Mouse (Mus musculus) ES-Bruce4 (cell line): ENCODE measurements around the gene Kcna7. TPM values are rescaled to one million over a fixed set of nuclear protein-coding genes. Genes with fewer than 3 reads are reported as not detected.
A peak's percentile ranks its signal among the peaks of the same experiment; 100 is the strongest.

Source experiments
- H3K27ac ChIP-seq: 2 replicates; pipeline ENCODE4 v1.5.1; 2012; ENCODE audit warnings: low read length, inconsistent platforms; ENCODE audit not compliant: insufficient read depth
- H3K27me3 ChIP-seq: 2 replicates; pipeline ENCODE4 v1.6.1; 2012; ENCODE audit warnings: mild to moderate bottlenecking, low read length, inconsistent platforms; ENCODE audit not compliant: control insufficient read depth, poor library complexity, insufficient read depth, severe bottlenecking
- H3K36me3 ChIP-seq: 2 replicates; pipeline ENCODE4 v1.6.1; 2012; ENCODE audit warnings: inconsistent platforms, mild to moderate bottlenecking, low read length, moderate library complexity; ENCODE audit not compliant: control insufficient read depth, poor library complexity, insufficient read depth, severe bottlenecking
- H3K4me1 ChIP-seq: one replicate; pipeline ENCODE4 v1.8.1; 2011; ENCODE audit warnings: low read length; ENCODE audit not compliant: control insufficient read depth, insufficient read depth
- H3K4me3 ChIP-seq: 2 replicates; pipeline ENCODE4 v1.5.1; 2011; ENCODE audit warnings: low read depth, mild to moderate bottlenecking, low read length
- H3K9ac ChIP-seq: 2 replicates; pipeline ENCODE4 v1.6.1; 2012; ENCODE audit warnings: low read depth, mild to moderate bottlenecking, inconsistent platforms; ENCODE audit not compliant: poor library complexity, severe bottlenecking
- H3K9me3 ChIP-seq: replicated peaks from 2 replicates; pipeline ENCODE4 v1.6.1; 2012; ENCODE audit warnings: mild to moderate bottlenecking, low read length, inconsistent platforms; ENCODE audit not compliant: control insufficient read depth, poor library complexity, insufficient read depth, severe bottlenecking
- CTCF ChIP-seq: IDR thresholded peaks from one replicate; pipeline ENCODE4 v1.8.1; 2011; ENCODE audit warnings: low read depth, low read length
- EP300 ChIP-seq: IDR thresholded peaks from 2 replicates; pipeline ENCODE4 v1.6.1; 2011; ENCODE audit warnings: low read depth, low read length; ENCODE audit not compliant: insufficient read depth
- POLR2A ChIP-seq: IDR thresholded peaks from one replicate; pipeline ENCODE4 v1.8.1; 2011; ENCODE audit warnings: low read length; ENCODE audit not compliant: insufficient read depth
- polyA plus RNA-seq: library from polyadenylated mRNA; stranded (reverse); fragments of >200 nt; gene quantifications from 2 replicates; pipeline ENCODE4 v1.2.4, GENCODE M21; 2011; ENCODE audit warnings: low read depth; ENCODE audit not compliant: missing spikeins, insufficient read depth, insufficient read length

Gene Kcna7
- polyA plus RNA-seq, 1 experiment: not detected

- Histone ChIP-seq H3K27ac (no peak overlapping the region), H3K4me1 (peaks cover 6% of the 10 kb centered on the region), H3K9me3 (no peaks in the 10 kb centered on the region), H3K27me3 (no peaks in the 10 kb centered on the region), H3K36me3 (0 out of 2 replicates have a peak, but pooled peaks cover 5% of the 10 kb centered on the region), H3K9ac (no peak overlapping the region), H3K4me3 (peak overlapping the region; percentile 35)
- TF ChIP-seq POLR2A (no peak), EP300 (0 out of 2 replicates have a peak, but pooled peaks have one; percentile 20), CTCF (peak; percentile 88)
These were observed 46.0 kb downstream of the Kcna7 start for GRCm38 (mm10) chr7:45451344-45451982.

- no peak overlapping the region for H3K27ac ChIP-seq
- no peaks in the 10 kb centered on the region for H3K27me3 ChIP-seq
- no peak overlapping the region for H3K9ac ChIP-seq
- H3K36me3 ChIP-seq: peaks cover 26% of the 10 kb centered on the region
- H3K4me3 ChIP-seq: no peak overlapping the region
- TF ChIP-seq EP300 (no peak), CTCF (no peak), POLR2A (no peak)
- H3K4me1 ChIP-seq: peaks cover 3% of the 10 kb centered on the region
- no peaks in the 10 kb centered on the region for H3K9me3 ChIP-seq
These were observed 49.5 kb downstream of the Kcna7 start for GRCm38 (mm10) chr7:45454971-45455370.

GRCm38 (mm10) chr7:45455932-45456696 is 50.7 kb downstream of the Kcna7 start:
- no peak overlapping the region for H3K4me3 ChIP-seq
- H3K9me3 ChIP-seq: no peaks in the 10 kb centered on the region
- peaks cover 3% of the 10 kb centered on the region for H3K4me1 ChIP-seq
- peaks cover 29% of the 10 kb centered on the region for H3K36me3 ChIP-seq
- no peak for TF ChIP-seq CTCF
- no peak for TF ChIP-seq EP300
- H3K9ac ChIP-seq: no peak overlapping the region
- no peaks in the 10 kb centered on the region for H3K27me3 ChIP-seq
- H3K27ac ChIP-seq: peak overlapping the region; percentile 57

- Histone ChIP-seq H3K27me3 (no peaks in the 10 kb centered on the region), H3K9me3 (no peaks in the 10 kb centered on the region), H3K4me3 (peak overlapping the region; percentile 90), H3K4me1 (peaks cover 3% of the 10 kb centered on the region), H3K36me3 (peaks cover 32% of the 10 kb centered on the region), H3K27ac (peak overlapping the region; percentile 57), H3K9ac (peak overlapping the region; percentile 87)
- TF ChIP-seq CTCF (no peak), EP300 (no peak), POLR2A (no peak)
These were observed 51.3 kb downstream of the Kcna7 start for GRCm38 (mm10) chr7:45456721-45457203.

GRCm38 (mm10) chr7:45457204-45458060 is 52.0 kb downstream of the Kcna7 start:
- Histone ChIP-seq H3K36me3 (peaks cover 28% of the 10 kb centered on the region), H3K9ac (peak overlapping the region; percentile 87), H3K4me1 (peaks cover 3% of the 10 kb centered on the region), H3K27ac (peak overlapping the region; percentile 57), H3K4me3 (peak overlapping the region; percentile 90), H3K27me3 (no peaks in the 10 kb centered on the region), H3K9me3 (no peaks in the 10 kb centered on the region)
- TF ChIP-seq EP300 (peak; percentile 68; the same call in 1 of the 2 replicates), POLR2A (peak; percentile 43), CTCF (no peak)
